Mouse (Mus musculus) myocyte (in vitro differentiated cells): Measurements from ENCODE around the gene Tjp2. TPM values are rescaled to one million over a fixed set of nuclear protein-coding genes. Genes with fewer than 3 reads are reported as not detected.
"Not testable (repeated sequence)": the region's sequence is repeated elsewhere in the genome, so short reads cannot be mapped to it uniquely, and the experiment has no call there.

ENCODE experiments used
- H3K27me3 ChIP-seq: one replicate; pipeline ENCODE4 v1.6.1; 2011; ENCODE audit not compliant: control insufficient read depth, insufficient read depth, insufficient read length
- H3K36me3 ChIP-seq: one replicate; pipeline ENCODE4 v1.6.1; 2011; ENCODE audit not compliant: control insufficient read depth, insufficient read depth
- H3K4me2 ChIP-seq: one replicate; pipeline ENCODE4 v1.6.1; 2011; ENCODE audit warnings: low read depth, control low read depth
- H3K4me3 ChIP-seq: one replicate; pipeline ENCODE4 v1.5.1; 2011; ENCODE audit warnings: mild to moderate bottlenecking, control low read depth, moderate library complexity
- H3K79me2 ChIP-seq: one replicate; pipeline ENCODE4 v1.6.1; 2011; ENCODE audit not compliant: control insufficient read depth, insufficient read depth
- H3ac ChIP-seq: one replicate; pipeline ENCODE4 v1.6.1; 2011; ENCODE audit not compliant: control insufficient read depth, insufficient read length
- CEBPB ChIP-seq: IDR thresholded peaks from 2 replicates; pipeline ENCODE4 v1.6.1; 2011; ENCODE audit warnings: mild to moderate bottlenecking, moderate library complexity; ENCODE audit not compliant: poor library complexity, insufficient read depth, severe bottlenecking
- E2F4 ChIP-seq: IDR thresholded peaks from one replicate; pipeline ENCODE4 v1.6.1; 2011; ENCODE audit warnings: mild to moderate bottlenecking, control low read depth, moderate library complexity; ENCODE audit not compliant: insufficient read depth
- MAX ChIP-seq: IDR thresholded peaks from one replicate; pipeline ENCODE4 v1.6.1; 2011; ENCODE audit warnings: low read depth, mild to moderate bottlenecking, control low read depth
- MYOD1 ChIP-seq, 3 experiments: IDR thresholded peaks; one replicate each; pipeline ENCODE4 v1.6.1; 2011; ENCODE audit warnings: control low read depth in 2 of 3, low read depth in 2 of 3, mild to moderate bottlenecking in 2 of 3, moderate library complexity in 1 of 3; ENCODE audit not compliant: insufficient read length in 2 of 3, control insufficient read depth in 1 of 3
- MYOG ChIP-seq, 3 experiments: IDR thresholded peaks; one replicate each; pipeline ENCODE4 v1.6.1; 2011; ENCODE audit warnings: control low read depth in 2 of 3, low read depth in 2 of 3, mild to moderate bottlenecking in 2 of 3; ENCODE audit not compliant: insufficient read length in 2 of 3, control insufficient read depth in 1 of 3, insufficient read depth in 1 of 3
- POLR2A ChIP-seq: IDR thresholded peaks from one replicate; pipeline ENCODE4 v1.6.1; 2011; ENCODE audit warnings: low read depth, mild to moderate bottlenecking, control low read depth, moderate library complexity; ENCODE audit not compliant: insufficient read length
- POLR2AphosphoS2 ChIP-seq: IDR thresholded peaks from one replicate; pipeline ENCODE4 v1.6.1; 2011; ENCODE audit warnings: low read depth, control low read depth; ENCODE audit not compliant: insufficient read length
- REST ChIP-seq: IDR thresholded peaks from one replicate; pipeline ENCODE4 v1.6.1; 2011; ENCODE audit warnings: mild to moderate bottlenecking, control low read depth, moderate library complexity; ENCODE audit not compliant: insufficient read depth, insufficient read length
- SRF ChIP-seq: IDR thresholded peaks from one replicate; pipeline ENCODE4 v1.6.1; 2011; ENCODE audit warnings: low read depth; ENCODE audit not compliant: control insufficient read depth, insufficient read length
- TCF12 ChIP-seq: IDR thresholded peaks from one replicate; pipeline ENCODE4 v1.6.1; 2011; ENCODE audit warnings: mild to moderate bottlenecking, control low read depth; ENCODE audit not compliant: poor library complexity, insufficient read depth, severe bottlenecking
- TCF3 ChIP-seq: IDR thresholded peaks from one replicate; pipeline ENCODE4 v1.6.1; 2011; ENCODE audit warnings: low read depth, control low read depth; ENCODE audit not compliant: insufficient read length
- USF1 ChIP-seq: IDR thresholded peaks from one replicate; pipeline ENCODE4 v1.6.1; 2011; ENCODE audit warnings: low read depth, mild to moderate bottlenecking, control low read depth, moderate library complexity
- polyA plus RNA-seq: library from polyadenylated mRNA; unstranded; fragments of >200 nt; fragmentation: generic; extraction: Trizol; gene quantifications from one replicate; pipeline ENCODE4 v1.2.1, GENCODE M21; 2012; ENCODE audit warnings: missing spikeins

The Tjp2 gene
- polyA plus RNA-seq, 1 experiment: 5.2 TPM

GRCm38 (mm10) chr19:24097666-24098455 is 127.0 kb downstream of the Tjp2 start:
- no peaks in the 10 kb centered on the region for H3K79me2 ChIP-seq
- TF ChIP-seq CEBPB: no peak
- TF ChIP-seq MYOD1 (IDR thresholded peaks at IDR 0.05; ENCODE audit: control insufficient read depth in 1 of 3, insufficient read length in 2 of 3, low read depth in 2 of 3): no peak
- TF ChIP-seq USF1: no peak
- TF ChIP-seq POLR2A: no peak
- TF ChIP-seq TCF12: no peak
- no peak for TF ChIP-seq TCF3
- no peak overlapping the region for H3K4me2 ChIP-seq
- H3K4me3 ChIP-seq: no peak overlapping the region
- no peaks in the 10 kb centered on the region for H3K27me3 ChIP-seq
- peaks cover 5% of the 10 kb centered on the region for H3K36me3 ChIP-seq
- H3ac ChIP-seq: no peak overlapping the region

- not testable (repeated sequence) for H3K79me2 ChIP-seq, H3K4me2 ChIP-seq, H3K36me3 ChIP-seq, H3ac ChIP-seq, H3K27me3 ChIP-seq, H3K4me3 ChIP-seq
Observed at GRCm38 (mm10) chr19:24092060-24092459, 132.8 kb downstream of the Tjp2 start.

GRCm38 (mm10) chr19:24090366-24090765 is 134.5 kb downstream of the Tjp2 start:
- TF ChIP-seq TCF3: no peak
- TF ChIP-seq POLR2A: no peak
- no peak for TF ChIP-seq MAX
- no peak for TF ChIP-seq MYOG (IDR thresholded peaks at IDR 0.05; ENCODE audit: control insufficient read depth in 1 of 3, insufficient read depth in 1 of 3, insufficient read length in 2 of 3, low read depth in 2 of 3)
- no peak for TF ChIP-seq CEBPB
- no peak for TF ChIP-seq TCF12
- TF ChIP-seq E2F4: no peak
- H3K4me2 ChIP-seq: no peak overlapping the region
- H3ac ChIP-seq: no peak overlapping the region
- H3K4me3 ChIP-seq: no peak overlapping the region
- H3K36me3 ChIP-seq: no peaks in the 10 kb centered on the region
- no peaks in the 10 kb centered on the region for H3K27me3 ChIP-seq
- no peaks in the 10 kb centered on the region for H3K79me2 ChIP-seq

GRCm38 (mm10) chr19:24085306-24085705 is 139.5 kb downstream of the Tjp2 start:
- H3K27me3 ChIP-seq: no peaks in the 10 kb centered on the region
- TF ChIP-seq MYOD1 (IDR thresholded peaks at IDR 0.05; ENCODE audit: control insufficient read depth in 1 of 3, insufficient read length in 2 of 3, low read depth in 2 of 3) (no peak), E2F4 (no peak), TCF3 (no peak), CEBPB (no peak), MYOG (IDR thresholded peaks at IDR 0.05; ENCODE audit: control insufficient read depth in 1 of 3, insufficient read depth in 1 of 3, insufficient read length in 2 of 3, low read depth in 2 of 3) (no peak), POLR2AphosphoS2 (no peak), SRF (no peak), POLR2A (no peak), TCF12 (no peak), MAX (no peak), REST (no peak), USF1 (no peak)
- H3K4me2 ChIP-seq: no peak overlapping the region
- H3K36me3 ChIP-seq: no peaks in the 10 kb centered on the region
- H3K4me3 ChIP-seq: no peak overlapping the region
- H3K79me2 ChIP-seq: no peaks in the 10 kb centered on the region
- no peak overlapping the region for H3ac ChIP-seq

GRCm38 (mm10) chr19:24080417-24081080 is 144.3 kb downstream of the Tjp2 start:
- Histone ChIP-seq H3K27me3 (no peaks in the 10 kb centered on the region), H3ac (no peak overlapping the region), H3K36me3 (no peaks in the 10 kb centered on the region), H3K4me2 (no peak overlapping the region), H3K4me3 (no peak overlapping the region), H3K79me2 (no peaks in the 10 kb centered on the region)
- no peak for TF ChIP-seq USF1

- Histone ChIP-seq H3K36me3 (no peaks in the 10 kb centered on the region), H3K4me3 (no peak overlapping the region), H3K79me2 (no peaks in the 10 kb centered on the region), H3K27me3 (no peaks in the 10 kb centered on the region), H3ac (no peak overlapping the region), H3K4me2 (no peak overlapping the region)
- no peak for TF ChIP-seq E2F4
- no peak for TF ChIP-seq REST
- TF ChIP-seq TCF3: no peak
- TF ChIP-seq MAX: no peak
- no peak for TF ChIP-seq CEBPB
Observed at GRCm38 (mm10) chr19:24077658-24078057, 147.2 kb downstream of the Tjp2 start.
